Mouse (Mus musculus): Measurements from ENCODE around the gene Xpnpep1. TPM values are rescaled to one million over a fixed set of nuclear protein-coding genes. Genes with fewer than 3 reads are reported as not detected.

Xpnpep1 gene
- total and polyA plus RNA-seq, 3 experiments: 82.8 to 99.6 (median 96.0) TPM

DNA sequence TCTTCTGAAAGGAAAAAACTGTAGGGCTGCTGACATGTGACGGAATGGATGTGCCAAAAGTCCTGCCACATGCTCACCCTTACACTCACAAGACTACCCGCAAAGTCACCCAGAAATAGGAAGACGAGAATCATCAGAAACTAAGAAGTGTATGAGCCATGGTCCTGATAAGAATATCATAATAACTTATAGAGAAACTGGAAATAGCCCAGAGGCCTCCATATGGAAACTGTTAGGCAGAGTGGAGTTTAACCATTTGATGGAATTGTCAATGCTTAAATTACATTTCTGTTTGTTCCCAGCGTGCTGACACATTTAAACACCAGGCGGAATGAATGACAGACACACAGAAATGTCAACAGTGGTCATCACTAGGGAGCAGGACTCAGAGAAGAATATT is 31.1 kb downstream of the Xpnpep1 start:
- Histone ChIP-seq H3K9ac (ENCODE audit: insufficient read depth, low read depth) (no peak overlapping the region), H3K4me1 (ENCODE audit: control insufficient read depth in 1 of 2, insufficient read depth in 2 of 2) (peaks cover 0 to 10% of the 10 kb centered on the region in 2 experiments; a peak in 3 of 4 replicates), H3K27me3 (replicated peaks) (no peaks in the 10 kb centered on the region), H3K27ac (ENCODE audit: insufficient read depth, low read depth) (no peak overlapping the region), H3K79me2 (replicated peaks; ENCODE audit: control insufficient read depth, extremely low read depth, insufficient read depth, poor library complexity, severe bottlenecking) (no peaks in the 10 kb centered on the region), H3K36me3 (replicated peaks in 1 of 2; ENCODE audit: control insufficient read depth in 1 of 2, insufficient read depth in 1 of 2, low read length in 1 of 2) (peaks cover 57 to 100% of the 10 kb centered on the region in 2 experiments), H3K4me3 (replicated peaks in 1 of 3; ENCODE audit: low read depth in 2 of 3, low read length in 2 of 3, poor library complexity in 1 of 3) (no peak overlapping the region), H3K9me3 (replicated peaks; ENCODE audit: low read length) (peaks cover 3% of the 10 kb centered on the region), H3K4me2 (ENCODE audit: insufficient read depth, low read depth, poor library complexity, severe bottlenecking) (no peak overlapping the region)
- DNase-seq (ENCODE audit: extremely low read depth): no peak
- TF ChIP-seq JUN (IDR thresholded peaks at IDR 0.05; ENCODE audit: insufficient read depth, low read depth, low read length) (no peak), MAZ (IDR thresholded peaks at IDR 0.05; ENCODE audit: low read depth, low read length) (no peak), MXI1 (IDR thresholded peaks at IDR 0.05; ENCODE audit: low read depth, low read length) (no peak), MAFK (IDR thresholded peaks at IDR 0.05; ENCODE audit: insufficient replicate concordance, low read length) (no peak), MEF2A (IDR thresholded peaks at IDR 0.05; ENCODE audit: borderline replicate concordance, low read depth, low read length) (no peak), CHD1 (IDR thresholded peaks at IDR 0.05; ENCODE audit: low read depth, low read length) (no peak), USF2 (conservative IDR thresholded peaks at IDR 0.05; ENCODE audit: low read depth, low read length) (no peak)
- in situ Hi-C loops (cut with MboI; ENCODE audit: low pct_ligation_motif_present, low pct_unique_long_range_greater_than_20kb, low sequenced_read_pairs) (loop anchor here (25.0 kb wide), 1 partner anchor 328 kb away; no protein-coding TSS in a partner anchor), dilution Hi-C loops (cut with MboI; ENCODE audit: extremely low pct_ligation_motif_present, extremely low pct_unique_long_range_greater_than_20kb, low sequenced_read_pairs) (no loop called here)

GRCm38 (mm10) chr19:53008020-53008705 is 31.9 kb downstream of the Xpnpep1 start:
- dilution Hi-C loops (cut with MboI; ENCODE audit: extremely low pct_ligation_motif_present, extremely low pct_unique_long_range_greater_than_20kb, low sequenced_read_pairs): no loop called here
- Histone ChIP-seq H3K36me3 (replicated peaks in 1 of 2; ENCODE audit: control insufficient read depth in 1 of 2, insufficient read depth in 1 of 2, low read length in 1 of 2) (peaks cover 60 to 100% of the 10 kb centered on the region in 2 experiments), H3K9ac (ENCODE audit: insufficient read depth, low read depth) (no peak overlapping the region), H3K79me2 (replicated peaks; ENCODE audit: control insufficient read depth, extremely low read depth, insufficient read depth, poor library complexity, severe bottlenecking) (no peaks in the 10 kb centered on the region), H3K27me3 (replicated peaks) (no peaks in the 10 kb centered on the region), H3K4me3 (replicated peaks in 1 of 3; ENCODE audit: low read depth in 2 of 3, low read length in 2 of 3, poor library complexity in 1 of 3) (no peak overlapping the region), H3K27ac (ENCODE audit: insufficient read depth, low read depth) (no peak overlapping the region), H3K4me2 (ENCODE audit: insufficient read depth, low read depth, poor library complexity, severe bottlenecking) (no peak overlapping the region), H3K9me3 (replicated peaks; ENCODE audit: low read length) (peaks cover 3% of the 10 kb centered on the region), H3K4me1 (ENCODE audit: control insufficient read depth in 1 of 2, insufficient read depth in 2 of 2) (peaks cover 0 to 10% of the 10 kb centered on the region in 2 experiments; a peak in 3 of 4 replicates)
- DNase-seq (ENCODE audit: extremely low read depth): peak; percentile 26
- TF ChIP-seq RAD21 (IDR thresholded peaks at IDR 0.05; ENCODE audit: low read depth, low read length) (peak; percentile 74), MYC (IDR thresholded peaks at IDR 0.05; ENCODE audit: low read depth, low read length) (no peak), SMC3 (IDR thresholded peaks at IDR 0.05; ENCODE audit: low read depth, low read length) (peak; percentile 56), CTCF (conservative IDR thresholded peaks at IDR 0.05 in 1 of 2, IDR thresholded peaks at IDR 0.05 in 1 of 2; ENCODE audit: low read depth in 2 of 2, low read length in 2 of 2) (peak in 1 of 2 experiments; percentile 67; a peak in 2 of 4 replicates)
- in situ Hi-C loops (cut with MboI; ENCODE audit: low pct_ligation_motif_present, low pct_unique_long_range_greater_than_20kb, low sequenced_read_pairs): loop anchor here (25.0 kb wide), 1 partner anchor 329 kb away; no protein-coding TSS in a partner anchor

DNA sequence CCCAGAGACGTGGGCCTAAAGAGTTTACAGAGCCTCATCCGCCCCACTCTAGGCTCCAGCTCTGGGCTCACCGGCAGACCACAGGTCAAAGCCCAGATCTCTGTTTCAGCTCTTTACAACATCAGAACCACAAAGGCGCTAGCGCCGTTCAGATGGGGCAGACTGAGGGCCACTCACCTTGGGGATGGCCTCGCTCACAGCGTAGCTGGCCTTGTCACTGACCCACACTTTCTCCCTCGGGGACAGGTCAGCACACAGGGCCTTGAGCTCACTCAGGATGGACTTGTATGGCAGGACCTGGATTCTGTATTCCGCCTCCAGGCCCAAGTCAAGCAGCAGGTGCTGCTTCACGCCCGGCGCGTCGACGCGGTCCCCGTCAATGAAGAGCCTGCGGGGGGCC is 34.0 kb downstream of the Xpnpep1 start:
- H3K4me1 ChIP-seq (ENCODE audit: control insufficient read depth in 1 of 2, insufficient read depth in 2 of 2): peaks cover 0 to 9% of the 10 kb centered on the region in 2 experiments; a peak in 3 of 4 replicates
- H3K79me2 ChIP-seq (replicated peaks; ENCODE audit: control insufficient read depth, extremely low read depth, insufficient read depth, poor library complexity, severe bottlenecking): no peaks in the 10 kb centered on the region
- no peaks in the 10 kb centered on the region for H3K27me3 ChIP-seq (replicated peaks)
- TF ChIP-seq PAX5 (IDR thresholded peaks at IDR 0.05; ENCODE audit: low read length) (no peak), SIN3A (IDR thresholded peaks at IDR 0.05; ENCODE audit: low read length) (no peak), E2F4 (IDR thresholded peaks at IDR 0.05; ENCODE audit: insufficient replicate concordance, low read depth, low read length) (no peak), MAFK (IDR thresholded peaks at IDR 0.05; ENCODE audit: insufficient replicate concordance, low read length) (no peak), CHD1 (IDR thresholded peaks at IDR 0.05; ENCODE audit: low read depth, low read length) (no peak), NELFE (IDR thresholded peaks at IDR 0.05; ENCODE audit: low read depth, low read length) (no peak), ELF1 (IDR thresholded peaks at IDR 0.05; ENCODE audit: low read depth, low read length) (no peak), ZC3H11A (IDR thresholded peaks at IDR 0.05; ENCODE audit: low read depth, low read length) (no peak), TBP (conservative IDR thresholded peaks at IDR 0.05; ENCODE audit: low read depth, low read length) (no peak), CTCF (conservative IDR thresholded peaks at IDR 0.05 in 1 of 2, IDR thresholded peaks at IDR 0.05 in 1 of 2; ENCODE audit: low read depth in 2 of 2, low read length in 2 of 2) (no peak), USF2 (conservative IDR thresholded peaks at IDR 0.05; ENCODE audit: low read depth, low read length) (no peak), BHLHE40 (IDR thresholded peaks at IDR 0.05; ENCODE audit: low read depth, low read length) (no peak), NRF1 (IDR thresholded peaks at IDR 0.05; ENCODE audit: low read depth, low read length) (no peak), MXI1 (IDR thresholded peaks at IDR 0.05; ENCODE audit: low read depth, low read length) (no peak), KAT2A (IDR thresholded peaks at IDR 0.05; ENCODE audit: insufficient replicate concordance, low read length) (no peak), ZMIZ1 (IDR thresholded peaks at IDR 0.05; ENCODE audit: low read depth, low read length) (no peak), RCOR1 (conservative IDR thresholded peaks at IDR 0.05; ENCODE audit: low read depth, low read length) (no peak)
- DNase-seq (ENCODE audit: extremely low read depth): no peak
- no peak overlapping the region for H3K27ac ChIP-seq (ENCODE audit: insufficient read depth, low read depth)
- no peak overlapping the region for H3K4me2 ChIP-seq (ENCODE audit: insufficient read depth, low read depth, poor library complexity, severe bottlenecking)
- in situ Hi-C loops (cut with MboI; ENCODE audit: low pct_ligation_motif_present, low pct_unique_long_range_greater_than_20kb, low sequenced_read_pairs) (loop anchor here (25.0 kb wide), 1 partner anchor 331 kb away; no protein-coding TSS in a partner anchor), dilution Hi-C loops (cut with MboI; ENCODE audit: extremely low pct_ligation_motif_present, extremely low pct_unique_long_range_greater_than_20kb, low sequenced_read_pairs) (no loop called here)
- H3K4me3 ChIP-seq (replicated peaks in 1 of 3; ENCODE audit: low read depth in 2 of 3, low read length in 2 of 3, poor library complexity in 1 of 3): no peak overlapping the region
- H3K36me3 ChIP-seq (replicated peaks in 1 of 2; ENCODE audit: control insufficient read depth in 1 of 2, insufficient read depth in 1 of 2, low read length in 1 of 2): peaks cover 63 to 100% of the 10 kb centered on the region in 2 experiments
- peaks cover 3% of the 10 kb centered on the region for H3K9me3 ChIP-seq (replicated peaks; ENCODE audit: low read length)
- no peak overlapping the region for H3K9ac ChIP-seq (ENCODE audit: insufficient read depth, low read depth)
